Mouse (Mus musculus): Measurements from ENCODE around the gene Il16. TPM values are rescaled to one million over a fixed set of nuclear protein-coding genes. Genes with fewer than 3 reads are reported as not detected.

The Il16 gene
- polyA plus RNA-seq, 1 experiment from 2014 or later: 6.8 TPM

GRCm38 (mm10) chr7:83659159-83660065 is 86.1 kb downstream of the Il16 start:
- Histone ChIP-seq H3K4me3 (replicated peaks; ENCODE audit: low read length) (no peak overlapping the region), H3K27ac (ENCODE audit: low read length) (peak overlapping the region; percentile 74), H3K27me3 (ENCODE audit: control insufficient read depth, insufficient read depth, low read length) (no peaks in the 10 kb centered on the region), H3K9me3 (replicated peaks; ENCODE audit: control insufficient read depth, low read length) (no peaks in the 10 kb centered on the region), H3K36me3 (ENCODE audit: control insufficient read depth, insufficient read depth, low read length) (no peaks in the 10 kb centered on the region), H3K4me2 (ENCODE audit: low read depth, low read length) (no peak overlapping the region), H3K9ac (ENCODE audit: low read length) (no peak overlapping the region), H3K4me1 (ENCODE audit: control insufficient read depth, insufficient read depth, low read length) (no peaks in the 10 kb centered on the region)
- peak; percentile 44; the same call in 1 of the 2 replicates for ATAC-seq (ENCODE audit: insufficient read depth, low FRiP score)
- WGBS: 64% methylated on average over 9 of the region's 9 CpGs

GRCm38 (mm10) chr7:83658716-83659115 is 86.8 kb downstream of the Il16 start:
- Histone ChIP-seq H3K4me3 (replicated peaks; ENCODE audit: low read length) (no peak overlapping the region), H3K27me3 (ENCODE audit: control insufficient read depth, insufficient read depth, low read length) (no peaks in the 10 kb centered on the region), H3K4me2 (ENCODE audit: low read depth, low read length) (no peak overlapping the region), H3K9me3 (replicated peaks; ENCODE audit: control insufficient read depth, low read length) (no peaks in the 10 kb centered on the region), H3K27ac (ENCODE audit: low read length) (peak overlapping the region; percentile 74), H3K9ac (ENCODE audit: low read length) (no peak overlapping the region), H3K36me3 (ENCODE audit: control insufficient read depth, insufficient read depth, low read length) (no peaks in the 10 kb centered on the region), H3K4me1 (ENCODE audit: control insufficient read depth, insufficient read depth, low read length) (no peaks in the 10 kb centered on the region)
- ATAC-seq (ENCODE audit: insufficient read depth, low FRiP score): peak; percentile 39; the same call in 1 of the 2 replicates
- 70% methylated on average over 1 of the region's 1 CpGs for WGBS

DNA sequence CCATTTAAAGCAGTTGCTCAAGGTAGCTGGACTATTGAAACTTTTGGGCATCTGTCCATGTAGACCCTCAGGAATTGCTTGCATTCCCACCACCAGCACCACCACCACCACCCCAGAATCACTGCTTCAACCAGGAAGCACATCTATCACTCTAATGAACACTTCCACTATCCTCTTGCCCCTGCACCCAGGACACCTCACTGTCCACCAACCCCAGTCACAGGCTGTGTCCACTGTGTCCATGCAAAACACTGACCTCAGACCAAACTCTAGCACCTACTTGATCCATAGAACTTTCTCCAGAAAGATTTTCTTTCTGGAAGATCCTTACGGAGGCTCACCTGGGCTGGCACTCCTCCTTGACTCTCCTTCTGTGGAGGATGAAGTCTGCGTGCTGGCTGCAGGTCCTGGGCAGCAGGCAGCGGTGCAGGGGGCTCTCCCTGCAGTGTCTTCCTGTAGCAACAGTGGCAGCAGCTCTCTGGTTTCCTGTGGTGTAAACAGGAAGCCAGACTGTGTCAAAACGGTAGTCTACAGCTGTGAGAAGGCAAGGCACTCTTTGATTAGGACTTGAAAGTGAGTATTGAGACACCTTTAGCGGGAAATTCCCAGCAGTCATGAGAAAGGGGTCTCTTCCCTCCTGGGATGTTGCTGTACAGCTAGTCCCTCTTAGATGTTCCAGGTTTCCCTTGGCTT is 90.4 kb downstream of the Il16 start:
- no peaks in the 10 kb centered on the region for H3K27me3 ChIP-seq (ENCODE audit: control insufficient read depth, insufficient read depth, low read length)
- no peaks in the 10 kb centered on the region for H3K36me3 ChIP-seq (ENCODE audit: control insufficient read depth, insufficient read depth, low read length)
- no peaks in the 10 kb centered on the region for H3K9me3 ChIP-seq (replicated peaks; ENCODE audit: control insufficient read depth, low read length)
- WGBS: 45% methylated on average over 5 of the region's 5 CpGs
- no peak overlapping the region for H3K9ac ChIP-seq (ENCODE audit: low read length)
- H3K4me1 ChIP-seq (ENCODE audit: control insufficient read depth, insufficient read depth, low read length): no peaks in the 10 kb centered on the region
- peak overlapping the region; percentile 23 for H3K4me3 ChIP-seq (replicated peaks; ENCODE audit: low read length)
- peak; percentile 11; the same call in 1 of the 2 replicates for ATAC-seq (ENCODE audit: insufficient read depth, low FRiP score)
- peak overlapping the region; percentile 67 for H3K27ac ChIP-seq (ENCODE audit: low read length)
- H3K4me2 ChIP-seq (ENCODE audit: low read depth, low read length): peak overlapping the region; percentile 1; the same call in 1 of the 2 replicates

GRCm38 (mm10) chr7:83654196-83654595 is 91.3 kb downstream of the Il16 start:
- no peak overlapping the region for H3K27ac ChIP-seq (ENCODE audit: low read length)
- peak overlapping the region; percentile 23 for H3K4me3 ChIP-seq (replicated peaks; ENCODE audit: low read length)
- no peak overlapping the region for H3K4me2 ChIP-seq (ENCODE audit: low read depth, low read length)
- no peaks in the 10 kb centered on the region for H3K36me3 ChIP-seq (ENCODE audit: control insufficient read depth, insufficient read depth, low read length)
- H3K9ac ChIP-seq (ENCODE audit: low read length): no peak overlapping the region
- no peaks in the 10 kb centered on the region for H3K27me3 ChIP-seq (ENCODE audit: control insufficient read depth, insufficient read depth, low read length)
- WGBS: 74% methylated on average over 2 of the region's 2 CpGs
- no peaks in the 10 kb centered on the region for H3K4me1 ChIP-seq (ENCODE audit: control insufficient read depth, insufficient read depth, low read length)
- ATAC-seq (ENCODE audit: insufficient read depth, low FRiP score): 0 out of 2 replicates have a peak, but pooled peaks have one; percentile 20
- no peaks in the 10 kb centered on the region for H3K9me3 ChIP-seq (replicated peaks; ENCODE audit: control insufficient read depth, low read length)

DNA sequence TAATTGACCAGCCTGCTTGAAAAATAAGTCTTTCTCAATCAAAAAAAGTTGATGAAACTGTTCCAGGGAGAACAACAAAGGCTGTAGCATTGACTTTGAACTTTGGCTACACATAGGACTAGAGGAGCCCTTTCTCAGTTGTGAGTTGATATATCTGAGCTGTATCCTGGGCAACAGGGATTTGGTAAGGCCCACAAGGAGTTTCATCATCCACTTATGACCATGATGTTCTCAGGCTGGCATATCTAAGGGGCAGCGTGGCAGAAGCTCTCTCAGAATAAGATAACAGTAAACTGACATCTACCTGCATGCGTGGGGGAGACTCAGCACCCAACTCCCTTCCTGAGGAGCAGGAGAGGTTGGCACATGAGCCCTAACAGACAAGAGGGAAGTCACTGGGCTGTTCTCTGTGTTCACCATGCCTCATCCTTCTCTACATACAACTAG is 91.9 kb downstream of the Il16 start:
- Histone ChIP-seq H3K4me2 (ENCODE audit: low read depth, low read length) (no peak overlapping the region), H3K36me3 (ENCODE audit: control insufficient read depth, insufficient read depth, low read length) (no peaks in the 10 kb centered on the region), H3K27me3 (ENCODE audit: control insufficient read depth, insufficient read depth, low read length) (no peaks in the 10 kb centered on the region), H3K9ac (ENCODE audit: low read length) (no peak overlapping the region), H3K27ac (ENCODE audit: low read length) (no peak overlapping the region), H3K4me1 (ENCODE audit: control insufficient read depth, insufficient read depth, low read length) (no peaks in the 10 kb centered on the region), H3K4me3 (replicated peaks; ENCODE audit: low read length) (no peak overlapping the region), H3K9me3 (replicated peaks; ENCODE audit: control insufficient read depth, low read length) (no peaks in the 10 kb centered on the region)
- WGBS: 88% methylated on average over 2 of the region's 2 CpGs
- ATAC-seq (ENCODE audit: insufficient read depth, low FRiP score): no peak

DNA sequence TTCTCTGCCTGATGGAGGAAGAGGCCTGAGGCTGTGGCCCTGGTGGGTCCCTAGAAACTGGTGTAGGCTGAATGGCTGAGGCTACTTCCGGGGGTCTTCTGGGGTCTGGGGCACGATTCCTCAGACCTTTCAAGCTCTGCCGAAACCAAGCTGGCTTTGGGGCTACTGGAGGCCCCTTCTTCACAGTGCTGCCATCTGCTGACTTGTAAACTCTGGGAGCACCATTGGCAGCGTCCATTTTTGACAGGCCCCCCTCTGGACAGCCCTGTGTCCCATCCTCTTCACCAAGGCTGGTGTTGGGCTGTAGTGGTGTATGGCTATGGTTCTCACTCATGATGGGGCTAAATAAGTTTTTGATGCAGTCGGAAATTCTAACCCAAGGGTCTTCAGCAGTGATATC is 93.0 kb downstream of the Il16 start:
- Histone ChIP-seq H3K27me3 (ENCODE audit: control insufficient read depth, insufficient read depth, low read length) (no peaks in the 10 kb centered on the region), H3K4me2 (ENCODE audit: low read depth, low read length) (no peak overlapping the region), H3K27ac (ENCODE audit: low read length) (no peak overlapping the region), H3K4me3 (replicated peaks; ENCODE audit: low read length) (no peak overlapping the region), H3K9me3 (replicated peaks; ENCODE audit: control insufficient read depth, low read length) (no peaks in the 10 kb centered on the region), H3K9ac (ENCODE audit: low read length) (no peak overlapping the region), H3K36me3 (ENCODE audit: control insufficient read depth, insufficient read depth, low read length) (no peaks in the 10 kb centered on the region), H3K4me1 (ENCODE audit: control insufficient read depth, insufficient read depth, low read length) (0 out of 2 replicates have a peak, but pooled peaks cover 3% of the 10 kb centered on the region)
- 87% methylated on average over 5 of the region's 5 CpGs for WGBS
- ATAC-seq (ENCODE audit: insufficient read depth, low FRiP score): no peak

DNA sequence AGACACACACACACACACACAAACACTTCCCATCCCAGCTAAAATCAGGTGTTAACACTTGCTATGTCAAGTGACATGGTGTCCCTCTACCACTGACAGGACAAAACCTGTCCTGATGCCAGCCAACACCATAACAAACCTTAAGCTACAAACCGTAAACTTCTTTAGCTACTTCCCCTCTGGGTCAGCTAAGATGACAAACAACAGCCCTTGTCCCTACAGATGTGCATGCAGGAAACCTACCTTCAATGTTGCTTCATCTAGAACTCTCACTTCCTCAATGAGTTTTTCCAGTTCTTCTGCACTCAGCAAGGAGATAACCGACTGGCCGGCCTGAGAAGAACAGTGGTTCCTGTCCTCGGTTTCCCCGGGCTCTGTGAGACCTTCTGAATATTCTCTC is 94.9 kb downstream of the Il16 start:
- Histone ChIP-seq H3K4me1 (ENCODE audit: control insufficient read depth, insufficient read depth, low read length) (0 out of 2 replicates have a peak, but pooled peaks cover 3% of the 10 kb centered on the region), H3K27me3 (ENCODE audit: control insufficient read depth, insufficient read depth, low read length) (no peaks in the 10 kb centered on the region), H3K36me3 (ENCODE audit: control insufficient read depth, insufficient read depth, low read length) (no peaks in the 10 kb centered on the region), H3K4me3 (replicated peaks; ENCODE audit: low read length) (no peak overlapping the region), H3K9me3 (replicated peaks; ENCODE audit: control insufficient read depth, low read length) (no peaks in the 10 kb centered on the region), H3K27ac (ENCODE audit: low read length) (no peak overlapping the region), H3K9ac (ENCODE audit: low read length) (no peak overlapping the region), H3K4me2 (ENCODE audit: low read depth, low read length) (0 out of 2 replicates have a peak overlapping the region, but pooled peaks have one; percentile 10)
- 83% methylated on average over 5 of the region's 5 CpGs for WGBS
- no peak for ATAC-seq (ENCODE audit: insufficient read depth, low FRiP score)

- ATAC-seq (ENCODE audit: insufficient read depth, low FRiP score): no peak
- no peaks in the 10 kb centered on the region for H3K36me3 ChIP-seq (ENCODE audit: control insufficient read depth, insufficient read depth, low read length)
- H3K27me3 ChIP-seq (ENCODE audit: control insufficient read depth, insufficient read depth, low read length): no peaks in the 10 kb centered on the region
- H3K4me2 ChIP-seq (ENCODE audit: low read depth, low read length): no peak overlapping the region
- 0 out of 2 replicates have a peak, but pooled peaks cover 3% of the 10 kb centered on the region for H3K4me1 ChIP-seq (ENCODE audit: control insufficient read depth, insufficient read depth, low read length)
- H3K27ac ChIP-seq (ENCODE audit: low read length): no peak overlapping the region
- no peak overlapping the region for H3K9ac ChIP-seq (ENCODE audit: low read length)
- WGBS: 51% methylated on average over 7 of the region's 7 CpGs
- no peaks in the 10 kb centered on the region for H3K9me3 ChIP-seq (replicated peaks; ENCODE audit: control insufficient read depth, low read length)
- no peak overlapping the region for H3K4me3 ChIP-seq (replicated peaks; ENCODE audit: low read length)
Observed at GRCm38 (mm10) chr7:83648807-83649206, 96.7 kb downstream of the Il16 start.

- Histone ChIP-seq H3K4me2 (ENCODE audit: low read depth, low read length) (no peak overlapping the region), H3K4me1 (ENCODE audit: control insufficient read depth, insufficient read depth, low read length) (0 out of 2 replicates have a peak, but pooled peaks cover 3% of the 10 kb centered on the region), H3K9ac (ENCODE audit: low read length) (no peak overlapping the region), H3K27me3 (ENCODE audit: control insufficient read depth, insufficient read depth, low read length) (no peaks in the 10 kb centered on the region), H3K36me3 (ENCODE audit: control insufficient read depth, insufficient read depth, low read length) (0 out of 2 replicates have a peak, but pooled peaks cover 3% of the 10 kb centered on the region), H3K9me3 (replicated peaks; ENCODE audit: control insufficient read depth, low read length) (no peaks in the 10 kb centered on the region), H3K27ac (ENCODE audit: low read length) (no peak overlapping the region), H3K4me3 (replicated peaks; ENCODE audit: low read length) (no peak overlapping the region)
- no peak for ATAC-seq (ENCODE audit: insufficient read depth, low FRiP score)
- 73% methylated on average over 5 of the region's 5 CpGs for WGBS
Observed at GRCm38 (mm10) chr7:83645476-83645875, 100.0 kb downstream of the Il16 start.
